Mouse (Mus musculus) layer of hippocampus, adult 18-20 months (tissue): ENCODE measurements at regions not wholly inside any gene's neighbourhood (a gene's known extent, or its start where the extent isn't known, plus 50 kb on each side); places are given as distances from the start of the nearest gene placed in this dataset.

Experiments
- DNase-seq, 2 experiments: peaks; one replicate each; pipeline ENCODE4 v3.0.0; 2022; ENCODE audit warnings: low spot score in 2 of 2

DNA sequence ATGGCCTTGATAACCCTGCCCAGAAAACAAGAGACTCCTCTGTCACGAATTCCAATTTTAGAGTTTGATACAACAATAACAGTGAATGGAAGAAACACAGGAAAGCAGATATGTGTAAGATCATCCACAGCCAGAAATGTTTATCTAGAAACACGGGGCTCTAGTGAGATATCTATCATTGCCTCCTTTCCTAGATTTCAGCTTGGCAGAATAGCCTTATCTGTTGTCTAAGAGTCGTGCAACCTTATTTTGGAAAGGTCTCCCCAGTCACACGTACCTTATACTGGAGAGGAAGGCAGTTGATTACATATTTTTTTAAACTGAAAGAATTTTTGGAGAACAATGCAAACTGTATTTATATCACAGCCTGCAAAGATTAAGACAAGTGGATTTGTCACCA is 61.6 kb downstream of the Gm10295 start:
- no peak for DNase-seq

DNA sequence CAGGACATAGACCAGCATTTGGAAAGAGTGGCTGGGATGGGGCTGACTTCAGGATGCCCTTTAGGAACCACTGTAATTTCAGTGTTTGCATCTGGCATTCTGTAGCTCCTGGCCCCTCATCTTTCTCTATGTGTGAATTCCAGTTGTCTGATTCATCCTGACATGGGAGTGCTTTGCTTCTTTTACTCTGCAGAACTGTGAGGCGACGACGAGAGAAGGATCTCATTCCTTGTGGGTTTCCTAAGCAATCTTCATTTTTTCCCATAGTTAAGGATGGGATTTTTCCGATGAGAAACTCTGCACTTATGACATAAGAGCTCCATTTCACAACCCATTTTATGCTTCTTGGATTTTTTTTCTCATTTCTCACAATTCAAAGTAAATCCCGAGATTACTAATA is 62.0 kb downstream of the Gm10295 start:
- DNase-seq, result no peak

DNA sequence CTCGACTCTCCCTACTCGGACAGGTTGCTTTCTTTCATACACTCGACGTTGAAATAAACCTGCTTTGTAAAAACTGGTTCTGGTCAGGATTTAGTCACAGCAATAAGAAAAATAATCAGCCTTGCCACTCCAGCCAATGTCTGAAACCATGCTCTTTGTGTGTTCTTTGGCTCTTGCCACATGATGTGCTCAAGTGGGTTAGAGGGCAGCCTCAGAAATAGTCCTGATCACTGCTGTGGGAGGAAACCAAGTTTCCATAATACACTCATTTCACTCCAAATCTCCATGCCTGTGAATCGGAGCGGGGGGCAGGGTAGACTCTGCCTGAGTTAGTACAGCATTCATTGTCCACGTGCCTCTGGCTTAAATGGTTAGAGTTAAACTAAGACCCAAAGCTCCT is 63.8 kb downstream of the Gm10295 start:
- no peak for DNase-seq

DNA sequence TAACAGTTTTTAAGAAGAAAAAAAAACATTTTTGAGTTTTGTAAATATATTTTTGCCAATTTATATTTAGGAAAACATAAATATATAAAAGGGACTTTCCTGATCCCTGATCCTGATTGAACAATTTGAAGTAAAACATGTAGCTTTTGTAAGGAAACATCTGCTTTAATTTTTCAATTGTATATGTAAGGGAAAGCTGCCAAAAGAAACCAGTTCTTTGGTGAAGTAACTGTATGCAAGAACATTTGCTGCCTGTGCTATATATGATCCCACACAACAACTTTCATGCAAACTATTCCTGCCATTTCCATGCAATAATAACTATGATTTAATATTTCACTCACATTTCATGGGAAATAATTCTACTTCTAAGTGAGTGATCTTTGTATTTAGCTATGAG is 67.0 kb downstream of the Gm10295 start:
- no peak for DNase-seq

DNA sequence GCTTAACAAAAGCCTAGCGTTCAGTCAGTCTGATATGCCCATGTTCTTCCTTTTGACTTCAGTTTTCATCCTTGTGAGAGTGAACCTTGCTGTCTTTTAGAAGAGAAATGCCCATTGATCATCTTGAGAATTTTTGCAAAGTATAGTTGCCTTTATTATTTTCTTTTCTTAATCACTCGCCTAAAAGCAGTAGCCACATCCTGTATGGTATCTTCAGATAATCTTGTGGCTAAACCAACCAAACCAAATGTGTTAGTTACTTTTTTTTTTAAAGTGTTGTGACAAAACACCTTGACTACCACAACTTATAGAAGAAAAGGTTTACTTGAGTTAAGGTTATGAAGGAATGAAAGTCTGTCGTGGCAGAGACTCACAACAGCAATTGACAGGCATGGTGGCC is 67.9 kb downstream of the Gm10295 start:
- no peak for DNase-seq

DNA sequence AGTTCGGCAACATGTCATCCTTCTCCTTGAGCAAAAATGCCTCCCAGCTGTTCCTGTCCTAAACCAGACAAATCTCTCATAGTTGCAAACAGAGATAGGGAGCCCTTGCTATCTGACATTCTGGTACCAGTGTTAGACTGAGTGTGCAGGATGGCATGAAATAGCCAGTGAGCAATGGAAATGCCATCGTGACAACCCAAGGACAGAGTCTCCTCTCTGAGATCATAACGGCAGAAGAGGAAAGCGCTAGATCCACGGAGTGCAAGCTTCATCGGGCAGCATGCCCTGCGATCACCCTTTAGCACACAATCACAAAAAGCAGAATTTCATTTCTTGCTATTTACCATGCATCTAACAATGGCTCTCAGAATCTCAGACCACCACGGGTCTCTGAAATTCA is 85.2 kb downstream of the Gm10295 start:
- no peak for DNase-seq

DNA sequence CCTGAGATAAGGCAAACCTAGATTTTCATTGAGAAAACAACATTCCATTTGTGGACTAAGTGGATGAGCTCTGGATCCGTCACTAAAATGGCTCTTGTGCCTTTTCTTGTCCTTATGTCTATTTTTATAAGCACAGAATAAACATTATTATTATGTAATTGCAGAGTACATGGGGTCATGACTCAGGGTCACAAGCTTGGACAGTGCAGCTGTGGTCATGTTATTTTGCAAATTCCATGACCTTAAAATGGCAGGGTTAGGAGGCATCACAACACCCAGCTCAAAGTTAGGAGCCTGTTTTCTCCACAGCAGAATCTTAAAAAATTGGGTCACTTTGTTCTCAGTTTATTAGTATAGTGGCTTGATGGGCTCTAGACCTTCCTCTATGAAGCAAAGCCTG is 87.2 kb downstream of the Gm10295 start:
- DNase-seq, result no peak

DNA sequence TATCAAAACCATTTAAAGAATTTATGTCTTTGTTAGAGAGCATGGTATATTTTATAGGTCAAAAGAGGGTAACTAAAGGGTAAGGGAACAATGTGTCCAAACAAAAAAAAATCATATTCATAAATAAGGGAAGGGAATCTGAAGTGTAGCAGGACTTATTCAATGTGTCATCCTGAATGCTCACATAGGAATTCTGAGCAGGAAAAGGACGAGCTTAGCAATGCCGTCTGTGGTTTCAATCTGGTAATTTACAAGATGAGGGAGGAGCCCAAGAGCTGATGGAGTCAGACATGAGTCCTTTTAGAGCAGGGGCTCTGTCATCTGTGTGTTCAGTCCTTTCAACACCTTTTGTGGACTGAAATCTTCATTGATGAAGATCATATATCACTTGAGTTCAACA is 101.6 kb downstream of the Gm10295 start:
- DNase-seq, result no peak

DNA sequence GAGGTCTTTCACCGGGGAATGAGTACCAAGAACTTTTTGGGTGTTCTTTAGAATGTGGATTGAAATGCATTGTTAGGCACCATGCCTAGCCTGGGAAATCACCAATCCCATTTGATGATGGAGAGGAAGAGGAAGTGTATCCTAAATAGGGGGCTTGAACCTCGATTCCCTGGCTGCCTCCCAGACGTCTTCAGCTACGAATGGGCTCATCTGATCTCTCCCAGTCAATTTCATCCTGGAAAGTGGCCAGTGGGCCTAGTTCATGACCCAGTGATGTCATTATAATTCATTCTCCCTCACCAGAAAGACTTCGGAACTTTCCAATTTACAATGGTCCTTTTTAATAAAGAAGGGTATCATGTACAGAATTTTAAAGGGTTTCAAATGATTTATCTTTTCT is 102.1 kb downstream of the Gm10295 start:
- DNase-seq, result no peak

DNA sequence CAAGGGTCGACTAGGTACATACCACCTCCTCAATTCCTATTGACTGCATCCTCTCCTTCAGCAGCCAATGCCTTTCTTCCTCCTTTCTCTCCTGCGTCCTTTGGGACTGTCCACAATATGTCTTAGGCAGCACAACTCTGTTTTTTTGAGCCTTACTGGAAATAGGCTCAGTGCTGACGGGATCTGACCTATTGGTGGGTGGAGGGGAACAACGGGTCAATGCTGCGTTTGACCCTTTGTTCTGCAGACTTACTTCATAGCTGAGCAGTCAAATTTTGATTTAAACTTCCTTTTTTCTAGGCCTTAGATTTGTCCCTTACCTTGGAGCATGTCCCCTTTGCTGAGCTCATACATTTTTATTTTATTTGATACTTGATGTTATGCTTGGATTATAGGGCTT is 103.4 kb downstream of the Gm10295 start:
- DNase-seq, result no peak

DNA sequence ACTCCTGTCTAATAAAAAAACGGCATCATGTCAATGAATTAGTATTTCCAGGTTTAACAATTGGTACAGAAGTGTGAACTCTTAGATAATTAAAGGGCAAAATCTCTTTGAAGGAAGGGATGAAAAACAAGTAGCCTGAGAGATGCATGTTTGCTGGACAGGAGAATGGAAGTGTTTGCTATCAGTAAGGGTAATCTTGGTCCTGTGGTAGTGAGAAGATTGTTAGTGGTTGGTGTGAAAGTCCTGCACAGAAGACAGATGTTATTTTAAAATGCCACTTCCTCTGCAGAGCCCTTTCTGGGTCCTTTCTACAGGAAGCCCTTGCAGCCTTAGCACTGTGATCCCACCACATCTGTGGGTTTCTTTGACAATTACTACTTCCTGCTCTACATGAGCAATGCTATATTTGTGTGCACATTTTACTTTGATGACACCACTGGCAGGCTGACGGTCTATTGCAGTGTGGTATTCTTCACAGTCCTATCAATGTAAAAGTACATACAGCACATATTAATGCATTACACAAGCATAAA is 108.8 kb downstream of the Gm10295 start:
- DNase-seq, result no peak

DNA sequence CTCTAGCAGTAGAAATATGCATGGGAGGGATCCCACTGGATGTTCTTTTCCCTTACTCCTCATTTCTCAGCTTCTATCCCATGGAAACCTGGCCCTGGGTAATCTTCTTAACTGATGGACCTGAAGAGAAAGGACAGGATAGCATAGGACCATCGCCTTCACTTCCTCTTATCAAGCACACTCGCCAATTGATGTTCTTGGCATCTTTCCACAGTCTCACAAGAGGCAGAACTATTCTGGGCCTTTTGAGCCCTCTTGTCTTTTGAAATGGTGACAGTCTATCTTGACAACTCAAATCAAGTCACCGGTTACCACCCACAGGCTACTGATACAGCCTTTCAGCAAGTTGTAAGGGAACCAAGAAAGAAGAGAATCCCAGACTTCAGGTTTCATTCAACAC is 112.1 kb downstream of the Gm10295 start:
- DNase-seq, result no peak

DNA sequence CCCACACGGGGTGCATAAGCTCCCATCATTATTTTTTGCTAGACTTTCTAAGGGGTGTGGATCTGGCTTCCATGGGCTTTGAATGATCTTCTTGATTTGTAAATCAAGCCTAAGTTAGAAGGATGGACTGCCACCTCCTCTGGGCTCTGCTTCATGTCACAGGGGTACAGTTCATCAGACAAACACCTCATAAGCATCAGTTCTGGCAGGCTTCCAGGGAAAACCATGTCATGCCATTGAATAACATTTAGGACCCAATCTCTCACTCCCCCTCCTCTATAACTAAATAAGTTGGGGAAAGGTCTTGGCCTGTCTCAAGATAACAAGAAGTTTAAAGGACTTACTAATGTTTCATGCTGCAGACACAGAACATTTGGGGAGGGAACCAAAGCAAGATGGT is 115.0 kb downstream of the Gm10295 start:
- no peak for DNase-seq

DNA sequence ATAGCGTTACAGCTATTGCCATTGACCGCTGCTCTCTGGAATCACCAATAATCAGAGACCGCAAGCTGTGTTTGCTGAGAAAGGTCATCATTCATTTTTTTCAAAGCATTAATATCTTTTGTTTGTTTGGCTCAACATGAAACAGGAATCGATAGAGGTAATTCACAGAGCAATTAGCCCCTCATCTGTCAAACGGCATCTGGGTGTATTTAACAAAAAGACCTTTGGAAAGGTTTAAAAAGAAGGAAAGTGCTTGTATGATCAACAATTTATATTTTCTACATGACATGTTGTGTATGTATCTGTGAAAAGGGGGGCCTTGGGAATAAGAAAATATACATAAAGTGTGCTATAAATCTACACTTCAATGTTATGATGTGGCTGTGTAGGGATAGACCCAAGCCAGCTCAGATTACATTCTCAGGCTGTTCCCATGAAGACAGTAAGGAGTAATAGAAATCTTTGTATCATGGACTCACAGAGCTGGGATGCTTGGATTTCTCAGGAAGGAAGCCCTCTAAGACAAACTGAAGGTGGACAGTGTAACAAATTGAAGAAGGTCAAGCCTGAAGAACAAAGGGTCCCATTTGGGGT is 117.0 kb downstream of the Gm10295 start:
- no peak for DNase-seq

DNA sequence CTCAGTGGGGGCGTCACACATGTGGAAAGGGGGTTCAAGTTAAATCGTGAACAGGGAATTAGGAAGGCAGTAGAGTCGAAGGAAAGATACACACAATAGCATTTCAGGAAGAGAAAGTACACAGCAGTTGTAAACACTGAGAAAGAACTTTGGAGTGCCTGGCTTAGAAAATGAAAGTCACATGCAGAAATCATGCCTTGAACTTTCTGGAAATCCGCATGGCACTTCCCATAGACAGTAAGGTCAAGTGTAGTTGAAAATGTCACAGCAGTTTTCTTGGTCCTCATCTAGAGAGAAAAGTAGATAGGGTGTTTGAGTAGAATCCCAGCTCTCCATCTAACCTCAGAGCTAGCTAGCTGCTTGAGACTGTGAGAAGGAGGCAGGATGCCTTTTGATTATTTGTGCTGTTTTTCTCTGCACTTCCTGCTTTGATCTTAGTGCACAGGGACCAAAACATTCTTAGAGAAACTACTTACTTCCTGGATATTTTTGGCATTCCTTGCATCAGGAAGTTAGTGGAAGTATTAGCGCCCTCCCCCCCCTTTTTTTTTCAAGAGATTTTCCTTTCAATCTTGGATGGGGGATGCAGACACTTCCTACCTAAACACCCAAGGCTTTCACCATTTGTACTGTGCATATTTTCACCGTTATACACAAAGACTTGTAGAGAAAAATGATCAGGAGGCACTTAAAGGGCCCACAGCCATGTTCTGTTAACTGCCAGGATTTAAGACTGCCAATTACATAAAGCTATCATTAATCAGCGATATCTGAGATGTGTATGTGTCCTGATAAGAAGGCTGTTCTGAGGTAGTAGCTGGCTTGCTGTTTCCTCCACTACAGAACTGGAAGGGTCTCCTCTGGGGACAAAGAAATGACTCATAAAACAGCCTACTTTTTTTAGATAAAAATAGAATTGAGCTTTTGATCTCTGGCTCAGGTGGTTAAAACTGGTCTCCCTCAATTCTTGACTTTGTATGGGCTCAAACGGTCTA is 118.2 kb downstream of the Gm10295 start:
- DNase-seq, result no peak

DNA sequence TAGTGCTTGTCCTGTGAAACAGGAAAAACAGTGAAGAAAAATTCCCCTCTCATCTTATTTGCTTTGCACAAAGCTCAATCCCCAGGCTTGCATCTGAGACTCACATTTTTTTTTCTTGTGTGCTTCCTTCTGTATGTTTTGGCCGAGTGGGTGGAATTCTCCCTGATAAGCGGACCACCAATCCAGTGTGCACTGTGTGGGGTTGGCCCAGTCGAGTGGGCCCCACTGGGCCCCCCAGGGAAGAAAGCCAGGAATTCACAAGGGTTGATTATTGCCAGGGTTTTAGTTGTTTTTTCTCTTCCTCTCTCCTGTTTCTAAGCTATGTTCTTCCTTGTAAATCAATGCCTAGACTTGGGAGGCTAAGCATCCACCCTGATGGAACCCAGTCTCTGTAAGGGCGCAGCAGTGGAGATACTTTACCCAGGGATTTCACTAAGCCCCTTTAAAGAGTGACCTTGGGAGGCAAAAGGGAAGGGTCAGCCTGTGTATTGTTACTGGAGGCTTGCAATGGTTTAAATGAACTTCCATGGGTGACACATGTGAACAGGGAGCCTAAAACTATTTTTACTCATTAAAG is 120.3 kb downstream of the Gm10295 start:
- DNase-seq, result no peak

DNA sequence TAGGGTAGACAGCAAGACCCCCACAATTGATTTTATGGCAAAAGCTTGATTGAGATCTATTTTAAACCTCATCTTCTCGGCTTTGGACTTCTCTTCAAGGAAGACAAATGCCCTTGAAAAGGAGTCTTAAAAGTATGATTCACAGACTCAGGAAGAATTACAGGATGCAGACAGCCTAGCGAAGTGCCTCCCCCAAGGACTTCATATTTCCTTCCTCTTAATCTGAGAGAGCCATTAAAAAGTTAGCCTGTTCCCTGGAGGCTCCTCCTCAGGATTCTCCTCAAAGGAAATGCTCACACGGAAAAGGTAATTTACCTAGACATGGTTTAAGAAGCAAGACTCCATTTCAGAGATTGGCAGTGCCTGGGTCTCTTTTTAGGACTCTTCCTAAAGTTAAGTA is 122.1 kb downstream of the Gm10295 start:
- no peak for DNase-seq

DNA sequence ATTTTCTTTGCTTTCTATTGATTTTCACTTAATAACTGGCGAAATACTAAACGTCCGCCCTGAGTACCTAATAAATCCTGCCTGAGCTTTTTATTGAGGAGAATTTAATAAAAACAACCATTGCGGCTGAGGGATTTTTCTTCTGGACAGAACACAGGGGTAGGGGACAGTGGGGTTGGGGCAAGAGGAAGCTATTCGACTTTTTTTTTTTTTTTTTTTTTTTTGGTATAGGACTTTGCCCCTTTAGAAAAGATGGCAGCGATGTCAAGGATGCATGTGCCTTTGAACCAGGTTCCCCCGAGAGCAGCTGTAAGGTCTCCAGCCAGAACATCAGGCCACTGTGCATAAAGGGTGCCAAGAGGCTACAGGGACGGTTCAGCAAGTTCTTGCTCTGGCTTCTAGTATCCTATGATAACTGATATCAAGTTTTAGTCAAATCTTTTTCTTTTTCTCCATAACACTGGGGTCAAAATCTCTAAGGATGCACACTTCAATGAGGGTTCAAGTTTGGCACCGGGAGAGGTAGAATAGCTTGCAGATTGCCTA is 126.9 kb downstream of the Gm10295 start:
- no peak for DNase-seq

DNA sequence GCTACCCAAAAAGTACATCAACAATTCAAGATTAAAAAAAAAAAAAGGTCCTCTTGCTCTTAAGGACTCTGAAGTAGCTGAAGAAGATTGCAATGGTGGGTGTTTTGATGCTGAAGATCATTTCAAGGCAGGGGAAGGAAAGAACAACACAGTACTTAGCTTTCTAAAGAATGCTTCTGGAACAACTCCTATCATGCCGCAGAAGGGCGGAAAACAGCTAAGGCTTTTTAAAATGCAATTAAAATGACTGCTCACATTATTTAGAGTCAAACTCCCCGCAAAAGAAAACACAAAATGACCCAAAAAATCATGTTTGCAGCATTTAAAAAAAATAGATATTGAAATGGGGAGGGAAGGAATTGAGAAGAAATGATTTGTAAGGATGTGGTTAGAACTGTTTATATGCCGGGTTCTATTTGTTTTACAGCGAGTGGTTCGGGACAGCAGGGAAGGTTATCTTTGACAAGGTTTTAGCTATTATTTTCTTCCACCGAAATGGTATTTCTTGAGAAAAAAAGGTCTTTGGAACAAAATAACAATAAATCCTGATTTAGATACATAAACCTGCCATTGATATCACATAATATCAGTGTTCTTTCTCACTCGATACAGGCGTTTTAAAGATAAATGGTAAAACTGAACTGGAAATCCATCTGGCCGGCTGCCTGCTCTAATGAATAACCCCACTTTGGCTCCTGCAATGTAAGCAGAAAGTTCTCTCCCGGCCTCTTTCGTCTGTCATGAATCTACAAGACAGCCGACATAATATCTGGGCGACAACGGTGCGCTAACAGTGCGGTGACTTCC is 127.6 kb downstream of the Gm10295 start:
- no peak for DNase-seq

DNA sequence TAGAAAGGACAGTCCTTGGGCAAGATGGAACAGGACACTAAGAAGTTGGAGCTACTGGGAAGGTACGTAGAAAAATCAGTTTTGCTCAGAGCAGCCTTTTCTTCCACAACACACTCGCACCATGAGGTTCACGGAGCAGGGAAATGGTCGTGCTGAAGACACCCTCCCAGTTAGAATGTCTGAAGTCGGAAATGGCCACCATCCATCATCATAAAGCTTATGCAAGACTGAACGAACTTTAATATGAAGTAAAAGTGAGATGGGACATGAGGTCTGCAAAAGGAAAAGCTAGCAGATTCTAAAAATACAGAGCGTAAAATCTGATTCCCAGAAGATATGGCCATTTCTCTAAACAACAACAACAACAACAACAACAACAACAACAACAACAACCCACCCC is 133.9 kb downstream of the Gm10295 start:
- DNase-seq, result no peak

DNA sequence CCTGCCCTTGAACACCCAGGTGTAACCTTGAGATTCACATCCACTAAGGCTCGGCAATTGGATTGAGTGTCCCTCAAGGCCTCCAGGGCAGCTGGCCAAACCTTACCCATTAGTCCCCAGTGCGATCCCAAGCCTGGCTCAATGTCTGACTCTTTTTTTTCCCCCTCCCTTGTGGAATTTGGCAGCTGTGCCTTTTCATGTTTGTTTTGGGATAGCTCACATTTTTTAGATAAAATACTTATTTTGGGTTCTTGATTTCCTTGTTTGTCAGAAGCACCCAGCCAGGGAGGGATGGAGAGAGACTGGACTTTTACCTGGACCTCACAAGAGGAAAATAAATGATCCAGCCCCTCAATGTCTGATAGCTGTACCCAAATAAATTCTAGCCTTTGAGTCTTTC is 134.5 kb downstream of the Gm10295 start:
- DNase-seq, result no peak
